Mouse (Mus musculus) thymus, postnatal 36 days (tissue): Measurements from ENCODE around the gene Pmfbp1.

ENCODE experiments used
- DNase-seq, 2 experiments: peaks; one replicate each; pipeline ENCODE4 v3.0.0; 2022; ENCODE audit warnings: mixed read lengths in 2 of 2

Gene Pmfbp1

GRCm38 (mm10) chr8:109503566-109503965 is 9.7 kb downstream of the Pmfbp1 start:
- DNase-seq, result no peak

- DNase-seq, result no peak
These were observed 11.7 kb downstream of the Pmfbp1 start for GRCm38 (mm10) chr8:109505560-109505959.

- no peak for DNase-seq
These were observed 30.2 kb downstream of the Pmfbp1 start for GRCm38 (mm10) chr8:109524008-109524407.

- peak; percentile 41 to 52 for DNase-seq
These were observed 41.5 kb downstream of the Pmfbp1 start for GRCm38 (mm10) chr8:109535140-109535990.

GRCm38 (mm10) chr8:109536703-109537102 is 42.9 kb downstream of the Pmfbp1 start:
- DNase-seq, result peak; percentile 56 to 69

GRCm38 (mm10) chr8:109542165-109542564 is 48.3 kb downstream of the Pmfbp1 start:
- no peak for DNase-seq

- DNase-seq, result no peak
These were observed 49.1 kb downstream of the Pmfbp1 start for GRCm38 (mm10) chr8:109542748-109543519.

GRCm38 (mm10) chr8:109544049-109544448 is 50.2 kb downstream of the Pmfbp1 start:
- DNase-seq, result no peak

GRCm38 (mm10) chr8:109551663-109552062 is 57.8 kb downstream of the Pmfbp1 start:
- peak in 1 of 2 experiments; percentile 21 for DNase-seq

- no peak for DNase-seq
These were observed 70.1 kb downstream of the Pmfbp1 start for GRCm38 (mm10) chr8:109563881-109564280.

- DNase-seq, result no peak
These were observed 70.9 kb downstream of the Pmfbp1 start for GRCm38 (mm10) chr8:109564766-109565165.

GRCm38 (mm10) chr8:109565498-109566333 is 71.9 kb downstream of the Pmfbp1 start, which contains the start of the genes Dhx38 and Txnl4b:
Dhx38 (minus strand) TSS chr8:109565861.
Txnl4b (plus strand) TSS chr8:109565892.
- DNase-seq, result peak; percentile 97 to 98

GRCm38 (mm10) chr8:109571139-109571538 is 77.3 kb downstream of the Pmfbp1 start:
- DNase-seq, result no peak

GRCm38 (mm10) chr8:109576311-109576710 is 82.5 kb downstream of the Pmfbp1 start:
- no peak for DNase-seq

- no peak for DNase-seq
These were observed 85.1 kb downstream of the Pmfbp1 start, which contains the start of gene Hp for GRCm38 (mm10) chr8:109578900-109579301. Hp (minus strand) TSS chr8:109579172.

GRCm38 (mm10) chr8:109584293-109584692 is 90.5 kb downstream of the Pmfbp1 start:
- DNase-seq, result no peak

GRCm38 (mm10) chr8:109584830-109585229 is 91.0 kb downstream of the Pmfbp1 start:
- no peak for DNase-seq

- DNase-seq, result no peak
These were observed 91.8 kb downstream of the Pmfbp1 start for GRCm38 (mm10) chr8:109585652-109586051.

- DNase-seq, result no peak
These were observed 93.2 kb downstream of the Pmfbp1 start for GRCm38 (mm10) chr8:109586972-109587504.

GRCm38 (mm10) chr8:109590901-109591300 is 97.1 kb downstream of the Pmfbp1 start:
- no peak for DNase-seq

- no peak for DNase-seq
These were observed 97.5 kb downstream of the Pmfbp1 start for GRCm38 (mm10) chr8:109591367-109591766.

- DNase-seq, result no peak
These were observed 98.3 kb downstream of the Pmfbp1 start for GRCm38 (mm10) chr8:109592164-109592563.
